Mouse (Mus musculus): ENCODE measurements around the gene Wdsub1.

DNA sequence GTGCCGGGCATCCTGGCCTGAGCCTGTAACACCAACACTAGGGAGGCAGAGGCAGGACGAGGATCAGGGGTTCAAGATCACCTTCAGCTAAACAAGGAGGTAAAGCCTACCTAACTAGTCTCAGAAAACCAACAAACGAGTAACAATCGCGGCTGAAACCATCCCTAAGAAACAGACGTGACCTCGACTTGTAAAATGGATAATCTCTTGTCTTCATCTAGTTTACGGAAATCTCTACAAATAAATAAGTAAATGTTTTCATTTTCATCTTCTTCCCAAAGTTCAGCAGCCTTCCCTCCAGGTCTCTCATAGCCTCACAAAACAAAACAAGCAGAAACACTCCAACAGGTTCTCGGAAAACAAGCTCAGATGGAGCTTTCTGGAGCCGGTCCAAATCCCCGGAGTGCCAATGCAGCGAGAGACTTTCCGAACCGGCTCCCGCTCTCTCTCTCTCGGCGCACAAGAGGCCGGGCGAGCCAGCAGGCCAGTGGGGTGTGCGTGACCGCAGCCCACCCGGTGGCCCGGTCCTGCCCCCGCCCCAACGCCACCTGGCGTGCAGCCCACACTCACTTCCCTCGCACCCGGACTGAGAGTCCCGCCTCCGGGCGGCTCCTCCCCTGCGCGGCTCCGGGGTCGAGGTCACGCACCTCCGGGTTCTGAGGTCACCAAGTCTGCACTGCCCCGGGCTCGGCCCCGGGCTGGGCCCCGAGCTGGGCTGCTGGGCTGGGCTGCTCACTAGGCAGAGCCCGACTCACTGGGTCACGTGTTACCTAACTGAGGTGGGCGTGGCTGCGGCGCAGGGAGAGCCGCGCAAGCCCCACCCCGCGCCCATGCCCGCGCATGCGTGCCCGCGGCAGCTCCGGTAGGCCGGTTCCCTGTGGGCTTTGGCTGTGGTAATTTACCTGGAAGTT is at the start of gene Wdsub1:
- TF ChIP-seq CHD2 (IDR thresholded peaks at IDR 0.05; ENCODE audit: low read depth, low read length) = no peak
- TF ChIP-seq ZC3H11A (IDR thresholded peaks at IDR 0.05; ENCODE audit: borderline replicate concordance, low read depth, low read length) = no peak
- TF ChIP-seq MAFK (IDR thresholded peaks at IDR 0.05; ENCODE audit: insufficient read depth, low read depth, low read length) = no peak
- no peak; the same call in 1 of the 2 replicates for TF ChIP-seq HCFC1 (IDR thresholded peaks at IDR 0.05; ENCODE audit: borderline replicate concordance, insufficient read depth, low read length)
- TF ChIP-seq ZNF384 (IDR thresholded peaks at IDR 0.05; ENCODE audit: low read depth, low read length) = no peak

All from ES-E14 (cell line).